Mouse (Mus musculus): ENCODE measurements at regions not wholly inside any gene's neighbourhood (a gene's known extent, or its start where the extent isn't known, plus 50 kb on each side); places are given as distances from the start of the nearest gene placed in this dataset.
A peak's percentile ranks its signal among the peaks of the same experiment; 100 is the strongest.

DNA sequence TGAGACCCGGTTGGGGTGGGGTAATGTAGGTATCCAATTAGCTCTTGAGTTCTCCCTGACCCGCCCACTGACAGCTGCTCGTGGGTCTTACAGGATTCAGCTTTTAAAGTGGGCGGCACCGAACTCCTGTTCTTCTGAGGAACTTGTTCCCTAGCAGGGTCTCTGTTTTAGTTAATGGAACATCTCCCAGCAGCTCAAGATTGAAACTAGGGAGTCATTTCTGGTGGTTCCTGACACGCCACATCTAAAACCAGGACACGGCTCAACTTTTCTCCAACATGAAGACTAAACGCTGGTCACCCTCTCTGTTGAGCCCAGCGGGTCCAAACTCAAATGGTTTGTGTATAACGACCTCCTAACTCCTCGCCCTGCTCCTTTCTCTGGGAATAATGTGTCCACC, 322.3 kb upstream of the Smim15 start:
- peaks cover 12% of the 10 kb centered on the region for H3K4me1 ChIP-seq
- no peak overlapping the region for H3K4me3 ChIP-seq
- H3K4me2 ChIP-seq (replicated peaks), result no peak overlapping the region
- H3K9ac ChIP-seq, result no peak overlapping the region
- no peak overlapping the region for H3K27ac ChIP-seq
- no peaks in the 10 kb centered on the region for H3K27me3 ChIP-seq
- ATAC-seq (ENCODE audit: low FRiP score), result no peak
- WGBS, result 88% methylated on average over 11 of the region's 11 CpGs
- H3K9me3 ChIP-seq (replicated peaks), result no peaks in the 10 kb centered on the region
- peaks cover 15% of the 10 kb centered on the region for H3K36me3 ChIP-seq

DNA sequence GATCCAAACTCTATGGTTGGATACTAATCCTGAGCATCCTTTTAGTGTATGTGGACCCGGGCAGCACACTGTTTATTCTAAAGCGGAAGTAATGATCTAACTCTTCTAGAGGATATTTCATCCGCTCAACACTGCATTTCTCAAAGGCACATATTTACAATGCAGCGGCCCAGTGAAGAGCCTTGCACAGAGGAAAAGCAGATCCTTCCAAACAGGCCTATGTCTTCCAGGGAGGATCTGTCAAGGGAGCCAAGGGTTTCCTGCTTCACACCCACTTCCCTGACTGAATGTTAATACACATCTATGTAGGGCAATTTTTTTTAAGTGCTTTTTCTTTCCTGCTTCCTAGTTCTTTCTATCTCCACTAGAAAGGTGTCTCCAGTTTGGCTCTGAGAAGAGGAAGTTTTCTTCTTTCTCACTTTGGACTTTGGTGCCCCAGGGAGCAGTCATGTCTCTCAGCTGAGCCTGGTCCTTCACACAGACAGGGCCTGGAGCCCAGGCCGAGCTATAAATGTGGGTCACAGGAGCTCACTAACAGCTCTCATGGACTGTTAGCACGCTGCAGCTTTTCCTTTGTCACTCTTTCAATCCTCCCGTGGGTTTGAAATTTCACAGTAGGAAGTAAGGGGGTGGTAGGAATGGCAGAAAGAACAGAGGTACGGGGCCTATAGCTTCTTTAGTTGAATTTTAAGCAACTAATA, 323.2 kb upstream of the Smim15 start:
- WGBS, result 79% methylated on average over 8 of the region's 8 CpGs
- Histone ChIP-seq H3K27ac (no peak overlapping the region), H3K36me3 (0 out of 2 replicates have a peak, but pooled peaks cover 7% of the 10 kb centered on the region), H3K4me2 (replicated peaks) (no peak overlapping the region), H3K9me3 (replicated peaks) (no peaks in the 10 kb centered on the region), H3K4me3 (no peak overlapping the region), H3K27me3 (no peaks in the 10 kb centered on the region), H3K4me1 (peaks cover 12% of the 10 kb centered on the region), H3K9ac (no peak overlapping the region)
- ATAC-seq (ENCODE audit: low FRiP score), result no peak

DNA sequence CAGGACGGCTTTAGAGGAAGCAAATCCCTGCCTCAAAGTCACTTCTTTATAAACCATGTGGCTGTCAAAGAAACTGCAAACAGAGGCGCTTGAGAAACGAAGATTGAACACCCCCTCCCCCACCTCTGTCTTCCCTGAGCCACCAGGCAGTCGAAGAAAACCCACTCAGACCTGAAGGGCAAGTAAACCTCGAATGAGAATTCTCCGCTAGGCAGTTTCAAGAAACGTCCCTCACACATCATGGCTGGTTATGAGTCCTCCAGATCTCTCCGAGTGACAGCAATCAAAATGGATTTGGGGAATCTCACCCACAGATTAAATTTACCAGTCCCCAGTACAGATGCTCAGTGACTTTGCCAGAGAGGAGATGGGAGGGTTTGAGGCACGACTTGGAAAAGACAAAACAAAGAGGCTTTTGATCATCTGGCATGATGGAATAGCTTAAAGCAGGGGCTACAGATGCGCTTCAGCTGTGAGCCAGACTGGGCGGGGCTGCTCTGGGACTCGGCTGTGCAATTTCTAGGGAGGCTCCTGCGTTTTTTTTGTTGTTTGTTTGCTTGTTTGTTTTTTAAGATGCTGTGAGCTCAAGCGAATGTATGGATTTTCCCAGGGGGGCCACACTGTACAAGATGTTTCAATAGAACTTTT, 325.1 kb upstream of the Smim15 start:
- no peak overlapping the region for H3K27ac ChIP-seq
- ATAC-seq (ENCODE audit: low FRiP score), result peak; percentile 70

DNA sequence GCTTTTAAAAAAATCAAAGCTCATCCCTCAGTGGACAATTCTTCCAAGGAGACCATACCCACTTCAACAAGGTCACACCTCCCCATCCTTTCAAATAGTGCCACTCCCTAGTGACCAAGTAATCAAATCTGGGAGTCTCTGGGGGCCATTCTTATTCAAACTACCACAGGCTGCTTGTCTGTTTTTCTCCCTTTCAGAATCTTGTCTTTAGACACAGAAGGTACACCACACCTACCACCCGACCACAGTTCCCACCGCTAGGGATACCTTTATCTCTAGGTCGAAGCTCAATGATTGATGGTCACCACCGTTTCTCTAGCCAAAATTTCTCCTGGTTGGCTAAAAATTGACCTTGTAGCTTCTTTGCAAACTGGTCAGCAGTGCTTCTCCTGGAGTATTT, 328.6 kb upstream of the Smim15 start:
- no peaks in the 10 kb centered on the region for H3K9me3 ChIP-seq (replicated peaks)
- no peak overlapping the region for H3K9ac ChIP-seq
- 91% methylated on average over 4 of the region's 4 CpGs for WGBS
- H3K4me2 ChIP-seq (replicated peaks), result no peak overlapping the region
- no peak for ATAC-seq (ENCODE audit: low FRiP score)
- H3K27ac ChIP-seq, result no peak overlapping the region
- no peaks in the 10 kb centered on the region for H3K36me3 ChIP-seq
- no peak overlapping the region for H3K4me3 ChIP-seq
- H3K4me1 ChIP-seq, result peaks cover 12% of the 10 kb centered on the region
- no peaks in the 10 kb centered on the region for H3K27me3 ChIP-seq

More for the DNA sequence above, 325.1 kb upstream of the Smim15 start:
- H3K27me3 ChIP-seq, result no peaks in the 10 kb centered on the region
- no peak overlapping the region for H3K4me3 ChIP-seq
- H3K9ac ChIP-seq, result no peak overlapping the region
- H3K4me2 ChIP-seq (replicated peaks), result no peak overlapping the region
- H3K4me1 ChIP-seq, result peaks cover 12% of the 10 kb centered on the region
- H3K36me3 ChIP-seq, result 0 out of 2 replicates have a peak, but pooled peaks cover 3% of the 10 kb centered on the region
- WGBS, result 41% methylated on average over 14 of the region's 14 CpGs
- H3K9me3 ChIP-seq (replicated peaks), result no peaks in the 10 kb centered on the region

DNA sequence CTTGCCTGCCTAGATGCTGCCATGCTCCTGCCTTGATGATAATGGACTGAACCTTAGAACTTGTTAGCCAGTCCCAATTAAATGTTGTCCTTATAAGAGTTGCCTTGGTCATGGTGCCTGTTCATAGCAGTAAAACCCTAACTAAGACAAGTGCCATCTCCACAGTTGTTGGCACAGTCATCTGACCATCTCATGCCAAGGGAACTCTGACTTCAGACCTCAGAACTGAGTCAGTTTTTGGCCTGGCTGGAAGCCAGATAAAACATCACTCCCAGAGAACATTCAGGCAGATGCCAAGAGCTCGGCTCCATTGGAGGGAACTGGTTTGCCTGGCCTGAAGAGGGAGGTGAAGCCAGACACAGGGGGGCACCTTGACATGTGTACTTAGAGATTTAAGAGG, 330.2 kb upstream of the Smim15 start:
- no peak overlapping the region for H3K4me2 ChIP-seq (replicated peaks)
- no peak overlapping the region for H3K27ac ChIP-seq
- no peak overlapping the region for H3K4me3 ChIP-seq
- WGBS, result 81% methylated on average over 1 of the region's 1 CpGs
- no peaks in the 10 kb centered on the region for H3K27me3 ChIP-seq
- H3K9ac ChIP-seq, result no peak overlapping the region
- H3K4me1 ChIP-seq, result peaks cover 5% of the 10 kb centered on the region
- no peak for ATAC-seq (ENCODE audit: low FRiP score)
- no peaks in the 10 kb centered on the region for H3K36me3 ChIP-seq
- H3K9me3 ChIP-seq (replicated peaks), result no peaks in the 10 kb centered on the region

DNA sequence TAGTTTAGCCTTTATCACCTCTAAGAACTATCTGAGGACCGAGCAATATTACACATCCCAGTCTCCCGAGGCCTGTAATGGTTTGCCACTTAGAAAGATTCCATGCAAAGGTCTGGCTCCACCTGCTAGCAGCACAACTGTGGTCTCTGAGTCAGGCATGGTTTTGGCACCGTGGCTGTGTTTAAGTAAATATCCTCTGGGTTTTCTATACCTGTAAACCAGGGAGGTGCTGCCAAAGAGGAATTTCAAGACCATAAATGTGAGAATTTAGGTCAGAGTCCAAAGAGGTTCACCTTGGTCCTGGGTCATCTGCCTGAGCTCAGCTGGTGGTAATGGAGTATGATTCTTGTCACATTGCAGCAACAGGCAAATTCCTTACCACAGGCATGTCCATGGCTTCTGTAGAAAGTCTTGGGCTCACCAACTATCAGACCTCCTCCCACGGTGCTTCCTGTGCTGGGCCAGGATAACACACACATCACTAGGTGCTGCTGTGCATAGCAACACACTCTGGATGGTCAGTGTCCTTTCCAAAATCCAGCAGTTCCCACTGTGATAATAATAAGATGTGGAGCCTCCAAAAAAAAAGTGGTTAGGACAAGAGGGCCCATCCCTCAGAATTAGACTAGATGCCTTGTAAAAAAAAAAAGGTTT, 332.8 kb upstream of the Smim15 start:
- Histone ChIP-seq H3K27ac (no peak overlapping the region), H3K27me3 (no peaks in the 10 kb centered on the region), H3K4me3 (no peak overlapping the region), H3K4me1 (no peaks in the 10 kb centered on the region), H3K36me3 (no peaks in the 10 kb centered on the region), H3K4me2 (replicated peaks) (no peak overlapping the region), H3K9ac (no peak overlapping the region), H3K9me3 (replicated peaks) (no peaks in the 10 kb centered on the region)
- WGBS, result 83% methylated on average over 4 of the region's 4 CpGs
- ATAC-seq (ENCODE audit: low FRiP score), result no peak

DNA sequence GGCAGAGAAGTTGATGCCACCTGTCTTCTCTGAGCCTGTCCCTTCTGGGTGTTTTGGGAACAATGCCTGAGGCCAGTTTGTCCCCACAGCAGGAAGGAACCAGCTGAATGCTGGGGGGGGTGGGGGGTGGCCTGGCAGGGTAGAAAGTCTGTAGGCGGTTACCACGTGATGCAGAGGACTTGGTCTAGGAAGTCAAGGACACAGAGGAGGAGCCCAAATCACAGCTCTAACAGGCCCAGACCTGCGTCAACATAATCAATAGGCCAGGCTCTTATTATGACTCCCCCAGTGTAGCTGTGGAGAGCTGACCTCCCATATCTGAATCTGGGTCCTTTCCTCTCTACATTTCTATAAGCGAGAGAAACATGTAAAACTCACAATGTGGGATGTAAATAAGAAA, 333.9 kb upstream of the Smim15 start:
- no peak overlapping the region for H3K9ac ChIP-seq
- ATAC-seq (ENCODE audit: low FRiP score), result no peak
- H3K27ac ChIP-seq, result no peak overlapping the region
- no peak overlapping the region for H3K4me2 ChIP-seq (replicated peaks)
- no peak overlapping the region for H3K4me3 ChIP-seq
- no peaks in the 10 kb centered on the region for H3K9me3 ChIP-seq (replicated peaks)
- WGBS, result 84% methylated on average over 4 of the region's 4 CpGs
- H3K27me3 ChIP-seq, result no peaks in the 10 kb centered on the region
- H3K4me1 ChIP-seq, result no peaks in the 10 kb centered on the region
- no peaks in the 10 kb centered on the region for H3K36me3 ChIP-seq

DNA sequence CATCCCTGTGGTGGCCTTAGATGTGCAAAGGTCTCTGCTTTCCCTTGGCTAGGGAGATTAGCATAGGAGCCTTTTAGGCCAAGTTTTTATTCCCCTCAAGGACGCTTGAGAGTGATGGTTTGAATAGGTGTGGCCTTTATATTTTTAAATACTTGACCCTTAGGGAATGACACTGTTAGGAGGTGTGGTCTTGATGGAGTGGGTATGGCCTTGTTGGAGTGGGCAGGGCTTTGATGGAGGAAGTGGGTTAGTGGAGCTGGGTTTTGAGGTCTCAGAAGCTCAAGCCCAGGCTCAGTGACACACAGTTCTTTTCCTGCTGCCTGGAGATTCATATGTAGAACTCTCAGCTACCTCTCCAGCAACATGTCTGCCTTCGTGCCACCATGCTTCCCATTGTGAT, 334.4 kb upstream of the Smim15 start:
- Histone ChIP-seq H3K36me3 (no peaks in the 10 kb centered on the region), H3K9me3 (replicated peaks) (no peaks in the 10 kb centered on the region), H3K4me3 (no peak overlapping the region), H3K9ac (no peak overlapping the region), H3K27ac (no peak overlapping the region), H3K27me3 (no peaks in the 10 kb centered on the region), H3K4me2 (replicated peaks) (no peak overlapping the region), H3K4me1 (no peaks in the 10 kb centered on the region)
- ATAC-seq (ENCODE audit: low FRiP score), result no peak
- WGBS, result 43% methylated on average over 2 of the region's 2 CpGs

DNA sequence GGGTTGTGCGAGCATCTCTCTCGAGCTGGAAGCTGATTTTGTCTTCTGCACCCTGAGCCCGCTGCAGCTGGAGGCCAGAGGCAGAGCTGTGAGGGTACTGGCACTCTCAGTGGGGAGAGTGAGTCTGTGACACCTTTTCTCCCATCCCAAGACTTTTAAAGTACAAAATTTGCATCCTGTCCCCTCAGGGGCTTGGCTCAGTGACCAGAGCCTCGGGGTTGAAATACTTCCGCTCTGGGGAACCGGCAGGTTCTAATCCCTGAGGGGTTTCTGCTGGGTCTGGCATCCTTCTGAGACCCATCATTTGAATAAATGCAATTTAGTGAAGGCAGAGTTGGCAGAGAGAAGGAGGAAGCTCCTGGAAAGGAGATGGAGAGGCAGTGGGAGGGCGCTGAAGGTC, 340.5 kb upstream of the Smim15 start:
- WGBS, result 58% methylated on average over 7 of the region's 7 CpGs
- Histone ChIP-seq H3K9me3 (replicated peaks) (no peaks in the 10 kb centered on the region), H3K4me2 (replicated peaks) (no peak overlapping the region), H3K4me1 (peaks cover 17% of the 10 kb centered on the region), H3K36me3 (no peaks in the 10 kb centered on the region), H3K4me3 (no peak overlapping the region), H3K27ac (no peak overlapping the region), H3K27me3 (no peaks in the 10 kb centered on the region), H3K9ac (no peak overlapping the region)
- ATAC-seq (ENCODE audit: low FRiP score), result no peak

DNA sequence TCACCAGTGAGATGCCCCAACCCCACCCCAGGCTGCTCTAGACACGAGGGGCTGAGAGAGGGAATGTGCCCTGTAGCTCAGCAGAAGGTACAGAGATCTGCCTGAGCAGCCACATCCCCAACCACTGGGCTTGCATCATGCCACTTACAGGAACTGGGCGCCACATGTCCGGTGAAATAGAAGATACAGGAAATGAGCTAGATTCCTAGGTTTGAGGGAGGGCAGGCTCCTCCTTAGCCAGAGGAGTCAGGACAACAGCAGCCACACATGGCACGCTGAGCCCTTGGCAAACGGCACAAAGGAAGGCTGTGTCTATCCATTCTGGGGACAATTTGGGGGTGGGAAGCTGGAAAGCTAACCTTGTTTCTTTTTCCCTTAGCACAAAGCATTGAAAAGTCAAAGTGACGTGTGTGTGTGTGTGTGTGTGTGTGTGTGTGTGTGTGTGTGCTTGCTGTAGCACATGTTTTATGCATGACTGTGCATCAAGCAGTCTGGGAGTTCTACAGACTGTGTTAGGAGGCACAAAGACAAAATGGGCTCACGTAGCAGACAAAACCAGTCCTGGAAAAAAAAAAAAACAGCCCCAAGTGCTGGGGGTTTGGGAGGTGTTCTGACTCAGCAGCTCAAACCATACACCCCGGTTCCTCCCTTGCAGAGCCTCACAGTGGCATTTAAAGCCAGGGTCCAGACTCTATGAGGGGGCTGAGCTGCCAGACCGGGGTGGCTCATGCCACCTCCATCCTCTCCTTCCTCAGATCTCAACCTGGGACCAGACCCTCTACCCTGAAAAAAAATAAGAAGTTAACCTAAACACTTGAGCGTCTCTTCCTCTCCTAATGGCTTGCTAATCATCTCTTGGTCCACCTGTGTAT, 343.7 kb upstream of the Smim15 start:
- Histone ChIP-seq H3K9ac (no peak overlapping the region), H3K27ac (peak overlapping the region; percentile 41; the same call in 1 of the 2 replicates), H3K4me2 (replicated peaks) (no peak overlapping the region), H3K4me1 (peaks cover 17% of the 10 kb centered on the region), H3K27me3 (no peaks in the 10 kb centered on the region), H3K36me3 (no peaks in the 10 kb centered on the region), H3K9me3 (replicated peaks) (no peaks in the 10 kb centered on the region), H3K4me3 (no peak overlapping the region)
- WGBS, result 36% methylated on average over 10 of the region's 10 CpGs
- peak; percentile 90 for ATAC-seq (ENCODE audit: low FRiP score)

DNA sequence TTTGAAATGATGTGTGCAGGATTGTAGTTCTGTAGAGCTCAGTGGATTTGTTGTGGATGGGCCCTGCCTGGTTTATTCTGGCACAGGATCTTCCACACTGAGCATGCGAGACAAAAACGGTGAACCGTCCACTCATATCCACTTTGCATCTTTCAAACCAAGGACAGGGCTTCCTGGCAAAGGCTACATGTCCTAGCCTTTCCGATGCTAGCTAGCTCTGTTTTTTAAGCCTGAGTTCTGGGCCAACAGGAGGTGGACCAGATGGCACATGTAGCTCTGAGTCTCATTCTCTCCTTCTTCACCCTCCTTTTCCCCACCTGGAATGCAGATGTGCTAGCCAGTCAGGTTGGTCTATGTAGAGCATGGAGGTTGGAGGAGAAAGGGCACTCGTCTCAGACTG, 345.0 kb upstream of the Smim15 start:
- H3K9ac ChIP-seq, result no peak overlapping the region
- H3K27ac ChIP-seq, result no peak overlapping the region

DNA sequence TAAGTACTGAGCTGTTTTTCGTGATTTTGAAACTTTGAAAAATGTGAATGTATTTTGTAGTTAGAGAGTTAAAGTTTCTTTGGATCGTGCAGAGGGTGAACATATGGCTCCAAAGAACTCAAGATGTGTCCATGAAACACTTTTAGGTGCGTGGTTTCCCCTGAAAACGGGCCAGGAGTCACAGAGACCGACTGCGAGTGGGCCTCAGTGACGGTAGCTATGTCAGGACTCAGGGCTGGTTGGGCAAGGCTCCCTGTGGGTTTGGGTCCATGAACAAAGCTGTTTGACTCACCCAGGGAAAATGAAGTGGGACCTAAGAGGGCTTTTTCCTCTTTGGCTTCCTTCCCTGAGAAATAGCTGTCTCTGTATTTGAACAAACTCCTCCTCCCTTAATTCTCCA, 345.9 kb upstream of the Smim15 start:
- H3K4me3 ChIP-seq, result no peak overlapping the region
- no peak overlapping the region for H3K9ac ChIP-seq
- no peaks in the 10 kb centered on the region for H3K9me3 ChIP-seq (replicated peaks)
- WGBS, result 92% methylated on average over 7 of the region's 7 CpGs
- no peak overlapping the region for H3K4me2 ChIP-seq (replicated peaks)
- no peak overlapping the region for H3K27ac ChIP-seq
- H3K27me3 ChIP-seq, result no peaks in the 10 kb centered on the region
- no peak for ATAC-seq (ENCODE audit: low FRiP score)
- no peaks in the 10 kb centered on the region for H3K36me3 ChIP-seq
- peaks cover 17% of the 10 kb centered on the region for H3K4me1 ChIP-seq

More for the DNA sequence above, 345.0 kb upstream of the Smim15 start:
- no peaks in the 10 kb centered on the region for H3K27me3 ChIP-seq
- WGBS, result 87% methylated on average over 5 of the region's 5 CpGs
- no peaks in the 10 kb centered on the region for H3K9me3 ChIP-seq (replicated peaks)
- no peak overlapping the region for H3K4me3 ChIP-seq
- H3K4me1 ChIP-seq, result peaks cover 17% of the 10 kb centered on the region
- ATAC-seq (ENCODE audit: low FRiP score), result no peak
- no peaks in the 10 kb centered on the region for H3K36me3 ChIP-seq
- no peak overlapping the region for H3K4me2 ChIP-seq (replicated peaks)

Data from hindbrain, embryonic 12.5 days (tissue).